Mouse (Mus musculus): ENCODE data around the gene Pik3r5.

- TF ChIP-seq CTCF (IDR thresholded peaks at IDR 0.05; ENCODE audit: extremely low read depth, insufficient read depth, insufficient read length, insufficient replicate concordance) (no peak), POLR2A (IDR thresholded peaks at IDR 0.05; ENCODE audit: low read depth, low read length) (no peak)
Observed at GRCm38 (mm10) chr11:68508619-68509018, 76.7 kb downstream of the Pik3r5 start.
